Mouse (Mus musculus) MEL (cell line): ENCODE data around the gene Gm38431.

Experiments
- CHD2 ChIP-seq: IDR thresholded peaks from 2 replicates; pipeline ENCODE4 v1.6.1; 2011; ENCODE audit warnings: low read length, improper control_type of control experiment
- CTCF ChIP-seq, 3 experiments: IDR thresholded peaks in 2 of 3; conservative IDR thresholded peaks in 1 of 3; 2 replicates each; pipeline ENCODE4 v1.5.1; 2011 to 2012; ENCODE audit warnings: low read length in 3 of 3, low read depth in 2 of 3, mild to moderate bottlenecking in 2 of 3, improper control_type of control experiment in 1 of 3, inconsistent platforms in 1 of 3, mixed read lengths in 1 of 3, moderate library complexity in 1 of 3; ENCODE audit not compliant: control insufficient read depth in 1 of 3, insufficient read depth in 1 of 3, poor library complexity in 1 of 3, severe bottlenecking in 1 of 3
- GABPA ChIP-seq: IDR thresholded peaks from 2 replicates; pipeline ENCODE4 v1.6.1; 2012; ENCODE audit warnings: low read depth, mild to moderate bottlenecking, inconsistent platforms, low read length, improper control_type of control experiment, moderate library complexity
- GATA1 ChIP-seq: IDR thresholded peaks from 2 replicates; pipeline ENCODE4 v1.6.1; 2011; ENCODE audit warnings: low read depth, low read length, improper control_type of control experiment
- JUND ChIP-seq: IDR thresholded peaks from 2 replicates; pipeline ENCODE4 v1.6.1; 2011; ENCODE audit warnings: low read depth, mild to moderate bottlenecking, improper control_type of control experiment, low read length
- RAD21 ChIP-seq: IDR thresholded peaks from 2 replicates; pipeline ENCODE4 v1.6.1; 2011; ENCODE audit warnings: mild to moderate bottlenecking, low read depth, low read length, improper control_type of control experiment
- SMC3 ChIP-seq: IDR thresholded peaks from 2 replicates; pipeline ENCODE4 v1.6.1; 2011; ENCODE audit warnings: low read depth, low read length, improper control_type of control experiment
- TCF12 ChIP-seq: IDR thresholded peaks from 2 replicates; pipeline ENCODE4 v1.6.1; 2014; ENCODE audit warnings: low read depth, mild to moderate bottlenecking, inconsistent platforms, low read length, improper control_type of control experiment, moderate library complexity
- UBTF ChIP-seq: IDR thresholded peaks from 2 replicates; pipeline ENCODE4 v1.6.1; 2012; ENCODE audit warnings: low read depth, mild to moderate bottlenecking, inconsistent platforms, low read length, improper control_type of control experiment, moderate library complexity, borderline replicate concordance; ENCODE audit not compliant: insufficient read depth
- ZNF384 ChIP-seq: IDR thresholded peaks from 2 replicates; pipeline ENCODE4 v1.6.1; 2012; ENCODE audit warnings: low read depth, mild to moderate bottlenecking, inconsistent platforms, low read length, improper control_type of control experiment

DNA sequence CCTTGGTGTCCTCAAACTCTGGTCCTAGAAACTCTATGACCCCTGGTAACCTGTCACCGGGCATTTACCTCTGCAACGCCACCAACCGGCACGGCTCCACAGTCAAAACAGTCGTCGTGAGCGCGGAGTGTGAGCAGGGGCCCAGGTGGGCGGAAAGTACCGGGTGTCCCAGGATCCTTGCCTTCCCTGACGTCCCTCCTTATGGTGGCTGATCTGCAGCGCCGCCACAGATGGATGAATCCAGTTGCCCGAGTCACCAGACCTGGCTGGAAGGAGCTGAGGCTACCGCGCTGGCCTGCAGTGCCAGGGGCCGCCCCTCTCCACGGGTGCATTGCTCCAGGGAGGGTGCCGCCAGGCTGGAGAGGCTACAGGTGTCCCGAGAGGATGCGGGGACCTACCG lies 55.1 kb downstream of the Gm38431 start:
- TF ChIP-seq CTCF (IDR thresholded peaks at IDR 0.05 in 2 of 3, conservative IDR thresholded peaks at IDR 0.05 in 1 of 3; ENCODE audit: control insufficient read depth in 1 of 3, insufficient read depth in 1 of 3, low read depth in 2 of 3, low read length in 3 of 3, poor library complexity in 1 of 3, severe bottlenecking in 1 of 3) (no peak), TCF12 (no peak), RAD21 (no peak), GABPA (no peak), UBTF (no peak), GATA1 (no peak), SMC3 (no peak), ZNF384 (no peak), CHD2 (no peak), JUND (no peak)
